Mouse (Mus musculus) embryonic facial prominence, embryonic 13.5 days (tissue): Measurements from ENCODE around the gene Wipf1. TPM values are rescaled to one million over a fixed set of nuclear protein-coding genes. Genes with fewer than 3 reads are reported as not detected.
"Not testable (repeated sequence)": the region's sequence is repeated elsewhere in the genome, so short reads cannot be mapped to it uniquely, and the experiment has no call there.

ENCODE experiments used
- ATAC-seq: fragments of 200-750 bp; cut with Nextera tagmentation; 2 replicates; pipeline ENCODE4 v1.8.0; 2017; ENCODE audit warnings: low read depth; ENCODE audit not compliant: insufficient number of reproducible peaks, insufficient read depth, low FRiP score, low TSS enrichment
- H3K27ac ChIP-seq: fragments of 300-500 bp; sonication (generic); 2 replicates; pipeline ENCODE4 v1.5.1; 2015; ENCODE audit warnings: moderate library complexity, mild to moderate bottlenecking, inconsistent platforms
- H3K27me3 ChIP-seq: fragments of 300-500 bp; sonication (generic); 2 replicates; pipeline ENCODE4 v1.6.1; 2015; ENCODE audit warnings: mild to moderate bottlenecking, inconsistent platforms
- H3K36me3 ChIP-seq: fragments of 300-500 bp; sonication (generic); 2 replicates; pipeline ENCODE4 v1.6.1; 2015; ENCODE audit warnings: mild to moderate bottlenecking, inconsistent platforms
- H3K4me1 ChIP-seq: fragments of 300-500 bp; sonication (generic); 2 replicates; pipeline ENCODE4 v1.6.1; 2015; ENCODE audit warnings: inconsistent platforms
- H3K4me2 ChIP-seq: fragments of 300-500 bp; sonication (generic); 2 replicates; pipeline ENCODE4 v1.6.1; 2015; ENCODE audit warnings: moderate library complexity, mild to moderate bottlenecking, inconsistent platforms
- H3K4me3 ChIP-seq: fragments of 300-500 bp; sonication (generic); 2 replicates; pipeline ENCODE4 v1.5.1; 2015; ENCODE audit warnings: mild to moderate bottlenecking, inconsistent platforms
- H3K9ac ChIP-seq: fragments of 300-500 bp; sonication (generic); 2 replicates; pipeline ENCODE4 v1.6.1; 2015; ENCODE audit warnings: mild to moderate bottlenecking, inconsistent platforms
- H3K9me3 ChIP-seq: fragments of 300-500 bp; sonication (generic); 2 replicates; pipeline ENCODE4 v1.6.1; 2016; ENCODE audit warnings: inconsistent platforms
- WGBS: fragments of 180-500 bp; shearing (Covaris S2); methylation state at CpG from one replicate; pipeline ENCODE4 v1.1.7; 2015; ENCODE audit warnings: mixed read lengths; 5-methylcytosine and 5-hydroxymethylcytosine counted together
- polyA plus RNA-seq: library from polyadenylated mRNA; unstranded; fragments of >200 nt; fragmentation: Nextera tagmentation; extraction: Ambion mirVana; gene quantifications from 2 replicates; pipeline ENCODE4 v1.2.1, GENCODE M21; 2015

Gene Wipf1
- polyA plus RNA-seq, 1 experiment from 2014 or later, result 19.9 TPM

DNA sequence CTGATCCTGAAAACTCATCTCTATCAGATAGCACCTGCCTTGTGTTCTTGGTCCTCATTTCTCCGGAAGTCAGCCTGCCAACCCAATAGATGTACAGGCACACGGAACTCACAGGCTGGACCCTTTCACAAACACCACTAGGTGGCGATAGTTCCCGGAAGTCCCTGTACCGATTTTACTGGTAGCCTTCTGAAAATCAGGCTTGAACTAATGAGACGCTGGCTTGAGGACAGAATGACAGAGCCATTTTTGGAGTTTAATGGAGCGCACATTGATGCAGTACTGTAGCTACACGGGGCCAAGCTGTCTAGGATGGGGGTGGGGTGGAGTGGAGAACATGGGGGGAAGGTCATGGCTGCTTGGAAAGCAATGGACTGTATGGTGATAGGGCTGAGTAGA lies 32.1 kb upstream of the Wipf1 start:
- 6% methylated on average over 8 of the region's 8 CpGs for WGBS
- no peak for ATAC-seq
- no peaks in the 10 kb centered on the region for H3K36me3 ChIP-seq
- H3K4me3 ChIP-seq, result peak overlapping the region; percentile 40
- H3K9me3 ChIP-seq, result no peaks in the 10 kb centered on the region
- H3K9ac ChIP-seq, result no peak overlapping the region
- H3K27ac ChIP-seq, result no peak overlapping the region
- H3K27me3 ChIP-seq, result no peaks in the 10 kb centered on the region
- H3K4me2 ChIP-seq, result peak overlapping the region; percentile 67
- H3K4me1 ChIP-seq, result peaks cover 24% of the 10 kb centered on the region

DNA sequence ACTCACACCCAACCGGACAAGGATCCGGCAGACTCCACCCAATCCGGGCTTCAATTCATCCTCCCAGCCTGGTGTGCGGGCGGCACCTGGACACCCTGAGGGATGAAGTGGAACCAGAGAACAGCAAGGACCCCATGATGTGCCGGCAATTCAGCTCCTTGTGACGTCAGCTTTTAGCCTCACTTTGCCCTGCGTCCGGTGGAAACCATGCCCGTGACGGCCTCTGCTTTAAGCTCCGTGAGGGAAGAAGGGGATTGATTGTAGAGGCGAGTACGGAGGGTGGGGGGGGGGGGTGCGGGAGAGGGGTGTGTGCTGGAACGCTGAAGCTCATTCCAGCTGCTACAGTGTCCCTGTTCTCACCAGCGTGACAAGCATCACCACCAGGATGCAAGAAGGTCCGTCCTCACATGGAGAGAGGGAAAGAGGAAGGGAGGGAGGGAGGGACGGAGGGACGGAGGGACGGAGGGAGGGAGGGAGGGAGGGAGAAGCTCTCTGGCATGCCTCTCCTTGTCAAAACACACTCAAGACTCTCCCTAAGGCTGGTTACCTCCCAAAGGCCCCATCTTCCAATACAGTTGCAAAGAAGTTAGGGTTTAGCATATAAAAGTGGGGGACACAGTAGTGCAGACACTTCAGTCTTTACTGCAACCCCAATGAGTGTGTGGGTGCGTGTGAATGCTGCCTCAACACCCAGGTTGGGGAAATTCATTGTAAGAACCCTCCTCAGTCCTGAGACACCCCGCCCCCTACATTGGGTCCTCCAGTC lies 31.5 kb upstream of the Wipf1 start:
- 2% methylated on average over 23 of the region's 23 CpGs for WGBS
- Histone ChIP-seq H3K4me1 (peaks cover 24% of the 10 kb centered on the region), H3K9ac (peak overlapping the region; percentile 55; the same call in 1 of the 2 replicates), H3K36me3 (no peaks in the 10 kb centered on the region), H3K4me3 (peak overlapping the region; percentile 40), H3K27me3 (no peaks in the 10 kb centered on the region), H3K4me2 (peak overlapping the region; percentile 67), H3K9me3 (no peaks in the 10 kb centered on the region), H3K27ac (no peak overlapping the region)
- ATAC-seq, result no peak

DNA sequence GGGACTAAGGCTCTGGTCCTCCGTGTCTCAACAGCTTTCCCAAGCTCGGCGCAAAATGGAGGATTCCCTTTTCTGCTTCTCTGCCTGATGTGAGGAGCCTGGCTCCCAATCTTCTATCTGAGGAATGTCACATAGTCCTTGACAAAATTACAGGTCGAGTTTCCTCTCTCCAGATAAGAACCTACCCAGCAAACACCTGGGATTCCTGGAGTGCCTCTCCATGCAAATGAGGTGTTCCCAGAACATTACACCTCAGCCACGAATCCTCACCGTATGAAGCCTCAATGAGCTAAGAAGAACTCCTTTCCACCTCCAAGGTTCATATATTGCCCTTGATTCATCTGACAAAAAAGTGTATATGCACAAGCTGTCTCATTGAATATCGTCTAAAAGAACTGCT lies 30.9 kb upstream of the Wipf1 start:
- H3K27ac ChIP-seq, result no peak overlapping the region
- H3K9ac ChIP-seq, result no peak overlapping the region
- H3K36me3 ChIP-seq, result no peaks in the 10 kb centered on the region
- no peak for ATAC-seq
- peak overlapping the region; percentile 40 for H3K4me3 ChIP-seq
- H3K9me3 ChIP-seq, result no peaks in the 10 kb centered on the region
- no peaks in the 10 kb centered on the region for H3K27me3 ChIP-seq
- WGBS, result 37% methylated on average over 7 of the region's 7 CpGs
- peak overlapping the region; percentile 67 for H3K4me2 ChIP-seq
- H3K4me1 ChIP-seq, result peaks cover 24% of the 10 kb centered on the region

DNA sequence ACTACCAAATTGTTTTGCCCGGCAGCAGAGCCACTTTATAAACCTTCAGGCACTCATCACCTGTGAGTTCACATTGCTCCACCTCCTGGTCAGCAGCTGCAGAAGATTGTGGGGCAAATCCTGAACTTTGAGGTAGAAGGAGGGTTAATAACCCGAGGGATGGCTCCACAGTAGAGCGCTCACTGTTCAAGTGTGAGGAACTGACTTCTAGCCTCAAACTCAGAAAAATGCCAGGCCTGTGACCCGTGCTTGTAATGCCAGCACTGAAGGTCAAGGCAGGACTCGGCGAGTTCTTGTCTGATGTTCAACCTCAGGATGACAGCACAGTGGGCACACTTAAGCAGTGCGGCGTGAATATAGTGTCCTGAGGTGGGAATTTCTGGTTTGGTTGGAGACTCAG lies 28.4 kb upstream of the Wipf1 start:
- H3K9me3 ChIP-seq, result no peaks in the 10 kb centered on the region
- no peak for ATAC-seq
- 79% methylated on average over 8 of the region's 8 CpGs for WGBS
- no peaks in the 10 kb centered on the region for H3K27me3 ChIP-seq
- H3K9ac ChIP-seq, result no peak overlapping the region
- no peaks in the 10 kb centered on the region for H3K36me3 ChIP-seq
- H3K4me2 ChIP-seq, result no peak overlapping the region
- no peak overlapping the region for H3K4me3 ChIP-seq
- H3K27ac ChIP-seq, result no peak overlapping the region
- H3K4me1 ChIP-seq, result peaks cover 19% of the 10 kb centered on the region

DNA sequence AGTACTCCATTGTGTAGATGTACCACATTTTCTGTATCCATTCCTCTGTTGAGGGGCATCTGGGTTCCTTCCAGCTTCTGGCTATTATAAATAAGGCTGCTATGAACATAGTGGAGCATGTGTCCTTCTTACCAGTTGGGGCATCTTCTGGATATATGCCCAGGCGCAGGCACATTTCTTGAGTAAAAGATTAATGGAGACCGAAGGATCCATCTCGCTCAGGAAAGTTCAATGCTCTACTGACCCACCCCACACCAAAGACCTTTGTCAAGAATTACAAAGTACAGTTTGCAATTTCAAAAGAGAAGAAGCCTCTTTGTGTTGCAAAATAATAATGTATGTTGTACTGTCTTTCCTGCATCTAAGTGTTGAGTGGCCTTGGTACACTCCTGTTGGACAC lies 27.5 kb upstream of the Wipf1 start:
- not testable (repeated sequence) for H3K36me3 ChIP-seq, H3K4me2 ChIP-seq, H3K27ac ChIP-seq, ATAC-seq, H3K9me3 ChIP-seq, H3K4me3 ChIP-seq, H3K27me3 ChIP-seq, H3K9ac ChIP-seq
- H3K4me1 ChIP-seq, result peaks cover 12% of the 10 kb centered on the region
- WGBS, result 94% methylated on average over 3 of the region's 3 CpGs

DNA sequence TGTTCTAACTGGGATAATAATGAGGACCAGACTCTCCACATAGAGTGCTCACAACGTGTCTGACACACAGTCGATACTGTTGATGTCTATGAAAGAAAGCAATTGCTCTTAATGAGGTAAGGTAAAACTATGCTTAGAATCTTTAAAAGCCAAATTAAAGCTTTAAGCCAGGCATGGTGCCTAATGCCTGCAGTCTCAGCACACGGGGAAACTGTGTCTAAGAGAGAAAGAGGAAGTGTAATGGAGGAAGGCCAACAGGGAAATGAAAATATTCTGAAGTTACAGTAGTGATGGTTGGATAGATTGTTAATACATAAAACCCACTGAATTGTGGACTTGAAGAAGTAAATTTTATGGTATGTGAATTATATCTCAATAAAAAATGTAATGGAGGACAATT lies 24.9 kb upstream of the Wipf1 start:
- Histone ChIP-seq H3K27me3 (no peaks in the 10 kb centered on the region), H3K4me1 (0 out of 2 replicates have a peak, but pooled peaks cover 3% of the 10 kb centered on the region), H3K4me2 (no peak overlapping the region), H3K36me3 (no peaks in the 10 kb centered on the region), H3K4me3 (no peak overlapping the region), H3K9ac (no peak overlapping the region), H3K27ac (no peak overlapping the region), H3K9me3 (no peaks in the 10 kb centered on the region)
- 39% methylated on average over 3 of the region's 3 CpGs for WGBS
- no peak for ATAC-seq

DNA sequence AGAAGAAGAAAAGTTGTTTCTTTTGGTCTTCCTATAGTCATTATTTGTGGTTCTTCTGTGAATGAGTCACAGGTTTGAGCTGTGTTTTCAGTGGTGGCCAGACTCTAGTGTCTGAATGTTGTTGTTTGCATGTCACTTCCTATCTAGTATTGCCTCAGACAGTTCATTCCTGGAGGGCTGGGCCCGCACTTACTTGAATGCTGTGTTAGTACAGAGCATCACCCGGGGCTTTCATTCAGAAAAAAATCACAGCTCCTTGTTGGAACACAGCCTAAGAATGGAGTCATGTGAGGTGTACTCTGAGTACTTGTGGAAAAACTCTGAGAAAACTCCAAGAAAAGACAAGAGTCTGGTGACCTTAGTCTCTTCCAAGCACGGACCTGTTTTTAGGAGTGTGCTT lies 23.4 kb upstream of the Wipf1 start:
- Histone ChIP-seq H3K9ac (no peak overlapping the region), H3K27me3 (no peaks in the 10 kb centered on the region), H3K36me3 (no peaks in the 10 kb centered on the region), H3K27ac (no peak overlapping the region), H3K4me2 (no peak overlapping the region), H3K4me1 (0 out of 2 replicates have a peak, but pooled peaks cover 3% of the 10 kb centered on the region), H3K9me3 (no peaks in the 10 kb centered on the region), H3K4me3 (no peak overlapping the region)
- WGBS, result 73% methylated on average over 3 of the region's 3 CpGs
- ATAC-seq, result no peak

DNA sequence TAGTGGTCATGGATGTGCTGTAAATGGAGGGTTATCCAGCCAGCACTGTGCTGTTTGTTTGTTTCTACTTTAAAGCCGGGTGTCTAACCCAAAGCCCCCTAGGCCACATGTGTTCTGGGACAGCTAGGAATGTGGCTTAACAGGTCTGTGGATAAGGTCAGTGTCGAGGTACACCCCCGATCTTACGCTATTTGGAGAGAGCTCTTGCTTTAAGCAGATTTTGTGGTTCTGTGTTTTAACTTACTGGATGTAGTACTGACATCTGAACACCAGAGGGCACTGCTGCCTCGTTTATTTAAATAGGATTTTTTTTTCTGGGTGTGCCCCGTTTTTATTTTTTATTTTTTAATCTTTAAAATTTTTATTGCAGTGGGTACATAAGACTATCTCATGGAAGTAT lies 21.2 kb upstream of the Wipf1 start:
- peaks cover 5% of the 10 kb centered on the region for H3K4me1 ChIP-seq
- no peaks in the 10 kb centered on the region for H3K36me3 ChIP-seq
- H3K9ac ChIP-seq, result no peak overlapping the region
- H3K27ac ChIP-seq, result no peak overlapping the region
- no peak for ATAC-seq
- H3K4me3 ChIP-seq, result no peak overlapping the region
- H3K27me3 ChIP-seq, result no peaks in the 10 kb centered on the region
- H3K4me2 ChIP-seq, result peak overlapping the region; percentile 28; the same call in 1 of the 2 replicates
- H3K9me3 ChIP-seq, result no peaks in the 10 kb centered on the region
- WGBS, result 9% methylated on average over 6 of the region's 6 CpGs

DNA sequence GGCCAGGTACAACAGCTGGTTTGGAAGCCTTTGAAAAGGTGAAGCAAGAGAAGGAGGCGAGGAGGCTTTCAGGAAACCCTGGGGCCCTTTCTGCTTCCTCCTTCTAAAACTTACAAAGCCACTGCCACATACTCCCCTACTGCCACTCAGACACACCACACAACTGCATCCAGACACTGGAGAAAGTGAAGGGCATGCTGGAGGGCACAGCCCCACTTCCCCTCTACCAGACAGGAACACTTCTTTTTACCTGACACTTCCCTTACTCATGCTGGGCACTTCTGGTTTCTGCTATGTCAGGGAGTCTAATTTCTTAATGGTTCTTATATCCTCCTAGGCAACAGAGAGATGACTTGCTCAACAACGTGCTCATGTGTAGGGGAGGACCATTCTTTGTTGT lies 19.0 kb upstream of the Wipf1 start:
- peaks cover 4% of the 10 kb centered on the region for H3K27me3 ChIP-seq
- no peak overlapping the region for H3K27ac ChIP-seq
- no peaks in the 10 kb centered on the region for H3K9me3 ChIP-seq
- no peak overlapping the region for H3K9ac ChIP-seq
- no peak overlapping the region for H3K4me3 ChIP-seq
- ATAC-seq, result no peak
- no peak overlapping the region for H3K4me2 ChIP-seq
- 53% methylated on average over 2 of the region's 2 CpGs for WGBS
- peaks cover 14% of the 10 kb centered on the region for H3K4me1 ChIP-seq
- H3K36me3 ChIP-seq, result no peaks in the 10 kb centered on the region

DNA sequence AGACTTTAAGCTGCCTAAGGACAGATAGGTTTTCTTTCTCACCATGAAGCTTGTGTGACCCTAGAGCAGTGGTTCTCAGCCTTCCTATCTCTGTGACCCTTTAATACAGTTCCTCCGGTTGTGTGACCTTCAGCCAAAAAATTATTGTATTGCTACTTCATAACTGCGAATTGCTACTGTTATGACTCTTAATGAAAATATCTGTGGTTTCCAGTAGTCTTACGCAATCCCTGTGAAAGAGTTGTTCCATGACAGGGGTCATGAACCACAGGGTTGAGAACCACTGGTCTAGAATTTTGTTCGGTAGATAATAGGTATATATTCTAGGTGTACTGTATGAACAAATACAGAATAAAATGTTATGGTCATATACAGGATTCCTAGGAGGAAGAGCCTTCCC lies 17.7 kb upstream of the Wipf1 start:
- Histone ChIP-seq H3K9ac (no peak overlapping the region), H3K4me2 (no peak overlapping the region), H3K9me3 (no peaks in the 10 kb centered on the region), H3K27me3 (peaks cover 4% of the 10 kb centered on the region), H3K4me1 (peaks cover 18% of the 10 kb centered on the region), H3K36me3 (no peaks in the 10 kb centered on the region), H3K27ac (no peak overlapping the region), H3K4me3 (no peak overlapping the region)
- 92% methylated on average over 4 of the region's 4 CpGs for WGBS
- no peak for ATAC-seq

DNA sequence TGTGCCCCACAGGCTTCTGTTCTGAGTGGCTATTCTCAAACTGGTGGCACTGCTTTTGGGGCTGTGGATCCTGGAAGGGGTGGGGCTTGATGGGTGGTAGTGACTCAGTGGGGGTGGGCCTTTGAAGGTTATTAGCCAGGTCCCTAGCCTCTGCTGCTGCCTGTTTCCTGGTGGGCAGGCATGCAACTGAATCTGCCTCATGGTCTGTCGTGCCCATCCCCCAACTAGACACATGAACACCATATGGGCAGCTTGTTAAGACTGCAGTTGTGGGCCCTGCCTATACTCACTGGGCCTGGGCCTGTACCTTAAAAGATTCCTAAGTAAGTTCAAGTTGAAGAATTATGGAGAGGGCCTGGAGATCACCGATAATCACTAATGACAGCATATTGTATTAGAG lies 16.0 kb upstream of the Wipf1 start:
- 46% methylated on average over 2 of the region's 2 CpGs for WGBS
- Histone ChIP-seq H3K27me3 (peaks cover 4% of the 10 kb centered on the region), H3K27ac (no peak overlapping the region; the same call in 1 of the 2 replicates), H3K36me3 (no peaks in the 10 kb centered on the region), H3K9me3 (no peaks in the 10 kb centered on the region), H3K4me1 (peaks cover 26% of the 10 kb centered on the region), H3K9ac (no peak overlapping the region), H3K4me2 (no peak overlapping the region), H3K4me3 (no peak overlapping the region)
- ATAC-seq, result no peak

DNA sequence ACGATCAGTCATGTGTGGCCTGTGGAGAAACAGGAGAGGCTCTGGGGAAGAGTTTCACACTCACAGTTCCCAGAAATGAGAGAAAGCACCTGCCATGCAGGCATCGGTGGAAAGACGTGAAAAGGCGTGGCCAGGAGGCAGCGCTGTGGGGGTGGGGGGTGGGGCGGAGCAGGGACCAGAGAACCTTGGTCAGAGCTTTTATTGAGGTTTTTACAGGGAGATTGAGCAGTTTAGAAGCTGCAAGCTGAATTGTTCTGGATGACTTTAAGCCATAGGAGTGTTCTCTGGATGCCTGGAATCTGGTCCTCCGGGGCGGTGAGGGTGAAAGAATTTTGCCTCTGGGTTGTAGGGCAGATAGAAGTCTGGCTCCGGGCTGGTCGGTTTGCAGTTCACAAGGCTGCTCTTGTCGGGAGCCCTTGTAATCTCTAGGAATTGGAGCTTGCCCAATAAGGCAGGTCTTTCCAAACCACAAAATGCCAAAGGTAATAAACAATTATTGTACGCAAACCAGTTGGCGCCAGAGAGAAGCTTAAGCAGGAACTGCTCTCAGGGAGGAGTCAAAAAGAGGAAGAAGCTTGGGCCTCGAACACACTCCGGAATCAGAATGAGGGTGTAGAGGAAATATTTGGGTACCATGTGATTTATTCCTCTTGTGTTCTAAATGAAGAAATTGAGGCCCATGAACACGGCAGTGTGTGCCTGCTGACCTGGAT lies 11.1 kb upstream of the Wipf1 start:
- H3K4me1 ChIP-seq, result peaks cover 36% of the 10 kb centered on the region
- H3K4me3 ChIP-seq, result no peak overlapping the region; the same call in 1 of the 2 replicates
- peaks cover 4% of the 10 kb centered on the region for H3K27me3 ChIP-seq
- no peaks in the 10 kb centered on the region for H3K9me3 ChIP-seq
- no peaks in the 10 kb centered on the region for H3K36me3 ChIP-seq
- H3K27ac ChIP-seq, result peak overlapping the region; percentile 48; the same call in 1 of the 2 replicates
- peak overlapping the region; percentile 45 for H3K4me2 ChIP-seq
- WGBS, result 15% methylated on average over 16 of the region's 16 CpGs
- ATAC-seq, result no peak
- H3K9ac ChIP-seq, result no peak overlapping the region
